Mouse (Mus musculus): ENCODE results near the gene Asprv1.

- TF ChIP-seq CTCF (IDR thresholded peaks at IDR 0.05; ENCODE audit: borderline replicate concordance, control insufficient read depth, extremely low read depth, insufficient read depth, low read length, poor library complexity) (no peak), POLR2A (IDR thresholded peaks at IDR 0.05; ENCODE audit: control insufficient read depth, extremely low read depth, insufficient read depth, low read length, poor library complexity) (no peak)
Observed at GRCm38 (mm10) chr6:86665560-86666307, 37.8 kb downstream of the Asprv1 start.
